Mouse (Mus musculus): ENCODE results near the gene Abcb8.

DNA sequence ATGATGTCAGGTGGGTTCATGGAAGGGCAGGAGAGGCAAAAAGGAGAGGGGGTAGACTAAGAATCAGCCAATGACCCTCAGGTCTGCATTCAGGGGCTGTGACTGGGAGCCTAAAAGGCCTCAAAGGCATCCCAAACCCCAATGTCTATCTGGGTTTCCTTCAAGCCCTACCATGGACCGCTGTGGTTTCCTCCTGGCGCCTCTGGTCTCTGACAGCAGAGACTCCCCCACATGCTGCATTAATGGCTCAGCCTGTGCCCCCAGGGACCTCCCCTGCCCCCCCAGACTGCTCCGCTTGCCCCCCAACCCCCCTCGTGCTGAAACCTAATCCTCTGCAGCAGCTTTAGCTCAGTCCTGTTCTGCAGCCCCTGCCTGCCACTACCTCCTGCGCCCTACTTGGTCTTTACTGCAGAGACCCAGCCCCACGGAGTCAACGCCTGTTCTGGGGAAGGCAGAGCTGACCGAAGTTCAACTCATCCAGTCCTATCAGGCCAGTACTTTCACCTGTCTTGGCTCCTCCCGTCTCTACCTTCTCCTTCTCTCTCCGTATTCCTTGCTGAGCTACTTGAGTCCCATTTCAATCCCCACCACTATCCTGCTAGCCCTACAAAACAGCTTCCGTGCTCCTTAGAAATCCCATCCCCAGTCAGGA is 19.7 kb downstream of the Abcb8 start, which contains the start of gene Asic3:
- TF ChIP-seq POLR2A (IDR thresholded peaks at IDR 0.05; ENCODE audit: insufficient read depth, low read depth, low read length) = no peak
- no peak for TF ChIP-seq CTCF (IDR thresholded peaks at IDR 0.05; ENCODE audit: insufficient read depth, low read depth, low read length)

Data from olfactory bulb, adult 2 months (tissue).